Mouse (Mus musculus) MEL (cell line): ENCODE results near the gene Prkd2.

Experiments used
- CHD1 ChIP-seq: IDR thresholded peaks from 2 replicates; pipeline ENCODE4 v1.6.1; 2012; ENCODE audit warnings: low read depth, mild to moderate bottlenecking, inconsistent platforms, low read length, improper control_type of control experiment
- CTCF ChIP-seq, 3 experiments: IDR thresholded peaks in 2 of 3; conservative IDR thresholded peaks in 1 of 3; 2 replicates each; pipeline ENCODE4 v1.5.1; 2011 to 2012; ENCODE audit warnings: low read length in 3 of 3, low read depth in 2 of 3, mild to moderate bottlenecking in 2 of 3, improper control_type of control experiment in 1 of 3, inconsistent platforms in 1 of 3, mixed read lengths in 1 of 3, moderate library complexity in 1 of 3; ENCODE audit not compliant: control insufficient read depth in 1 of 3, insufficient read depth in 1 of 3, poor library complexity in 1 of 3, severe bottlenecking in 1 of 3
- E2F4 ChIP-seq: IDR thresholded peaks from 2 replicates; pipeline ENCODE4 v1.6.1; 2011; ENCODE audit warnings: low read depth, low read length, improper control_type of control experiment, borderline replicate concordance
- EP300 ChIP-seq, 2 experiments: IDR thresholded peaks; 2 replicates each; pipeline ENCODE4 v1.6.1; 2011; ENCODE audit warnings: improper control_type of control experiment in 2 of 2, low read length in 2 of 2, low read depth in 1 of 2, mild to moderate bottlenecking in 1 of 2
- GATA1 ChIP-seq: IDR thresholded peaks from 2 replicates; pipeline ENCODE4 v1.6.1; 2011; ENCODE audit warnings: low read depth, low read length, improper control_type of control experiment
- HCFC1 ChIP-seq: IDR thresholded peaks from 2 replicates; pipeline ENCODE4 v1.6.1; 2012; ENCODE audit warnings: low read depth, mild to moderate bottlenecking, inconsistent platforms, low read length, improper control_type of control experiment, moderate library complexity
- KAT2A ChIP-seq: conservative IDR thresholded peaks from 2 replicates; pipeline ENCODE4 v1.6.1; 2012; ENCODE audit warnings: low read depth, low read length, improper control_type of control experiment, inconsistent platforms
- MAFK ChIP-seq: IDR thresholded peaks from 2 replicates; pipeline ENCODE4 v1.6.1; 2011; ENCODE audit warnings: low read depth, mild to moderate bottlenecking, low read length, improper control_type of control experiment, borderline replicate concordance
- MEF2A ChIP-seq: IDR thresholded peaks from 2 replicates; pipeline ENCODE4 v1.6.1; 2014; ENCODE audit warnings: low read depth, mild to moderate bottlenecking, inconsistent platforms, low read length, improper control_type of control experiment; ENCODE audit not compliant: poor library complexity, insufficient replicate concordance, severe bottlenecking; ENCODE audit errors: extremely low read depth
- NELFE ChIP-seq: IDR thresholded peaks from 2 replicates; pipeline ENCODE4 v1.6.1; 2011; ENCODE audit warnings: low read depth, low read length, improper control_type of control experiment
- USF1 ChIP-seq: IDR thresholded peaks from 2 replicates; pipeline ENCODE4 v1.6.1; 2014; ENCODE audit warnings: low read depth, mild to moderate bottlenecking, inconsistent platforms, low read length, improper control_type of control experiment, moderate library complexity
- ZNF384 ChIP-seq: IDR thresholded peaks from 2 replicates; pipeline ENCODE4 v1.6.1; 2012; ENCODE audit warnings: low read depth, mild to moderate bottlenecking, inconsistent platforms, low read length, improper control_type of control experiment

- TF ChIP-seq GATA1 (no peak), CTCF (IDR thresholded peaks at IDR 0.05 in 2 of 3, conservative IDR thresholded peaks at IDR 0.05 in 1 of 3; ENCODE audit: control insufficient read depth in 1 of 3, insufficient read depth in 1 of 3, low read depth in 2 of 3, low read length in 3 of 3, poor library complexity in 1 of 3, severe bottlenecking in 1 of 3) (no peak), CHD1 (no peak), KAT2A (no peak), USF1 (no peak), HCFC1 (no peak), MEF2A (no peak), NELFE (no peak), ZNF384 (no peak), EP300 (IDR thresholded peaks at IDR 0.05; ENCODE audit: low read depth in 1 of 2, low read length in 2 of 2) (no peak), MAFK (no peak), E2F4 (no peak)
These were observed 31.6 kb upstream of the Prkd2 start for GRCm38 (mm10) chr7:16810920-16811648.
